Mouse (Mus musculus): ENCODE results near the gene Popdc3.

- no peak for TF ChIP-seq TAL1 (IDR thresholded peaks at IDR 0.05; ENCODE audit: low read length)
- TF ChIP-seq GATA1 (IDR thresholded peaks at IDR 0.05; ENCODE audit: low read length) = no peak
These were observed 117.2 kb downstream of the Popdc3 start for GRCm38 (mm10) chr10:45295093-45295492.

All from erythroblast, embryonic 14.5 days (primary cell).